Mouse (Mus musculus): ENCODE measurements around the gene Ppm1h. TPM values are rescaled to one million over a fixed set of nuclear protein-coding genes. Genes with fewer than 3 reads are reported as not detected.

Ppm1h gene
- polyA plus RNA-seq, 1 experiment from 2014 or later, result 3.6 TPM

- Histone ChIP-seq H3K27me3 (ENCODE audit: control insufficient read depth, insufficient read depth, low read length) (no peaks in the 10 kb centered on the region), H3K9ac (ENCODE audit: low read length) (no peak overlapping the region), H3K36me3 (ENCODE audit: control insufficient read depth, insufficient read depth, low read length) (no peaks in the 10 kb centered on the region), H3K9me3 (ENCODE audit: control insufficient read depth, low read length) (peaks cover 3% of the 10 kb centered on the region; the same call in 1 of the 2 replicates), H3K4me2 (ENCODE audit: low read depth, low read length, severe bottlenecking) (no peak overlapping the region), H3K4me1 (replicated peaks; ENCODE audit: control insufficient read depth, insufficient read depth, low read length) (peaks cover 3% of the 10 kb centered on the region; the same call in 1 of the 2 replicates), H3K27ac (ENCODE audit: low read depth, low read length) (no peak overlapping the region), H3K4me3 (ENCODE audit: low read depth, low read length) (no peak overlapping the region)
- no peak for DNase-seq (ENCODE audit: low spot score)
- WGBS, result 62% methylated on average over 2 of the region's 2 CpGs
- no peak for ATAC-seq (replicated peaks; ENCODE audit: low FRiP score)
These were observed 127.3 kb downstream of the Ppm1h start for GRCm38 (mm10) chr10:122805866-122806265.

- Histone ChIP-seq H3K27me3 (ENCODE audit: control insufficient read depth, insufficient read depth, low read length) (no peaks in the 10 kb centered on the region), H3K36me3 (ENCODE audit: control insufficient read depth, insufficient read depth, low read length) (no peaks in the 10 kb centered on the region), H3K9me3 (ENCODE audit: control insufficient read depth, low read length) (peaks cover 3% of the 10 kb centered on the region; the same call in 1 of the 2 replicates), H3K4me3 (ENCODE audit: low read depth, low read length) (no peak overlapping the region), H3K4me2 (ENCODE audit: low read depth, low read length, severe bottlenecking) (no peak overlapping the region), H3K9ac (ENCODE audit: low read length) (peak overlapping the region; percentile 3; the same call in 1 of the 2 replicates), H3K27ac (ENCODE audit: low read depth, low read length) (no peak overlapping the region), H3K4me1 (replicated peaks; ENCODE audit: control insufficient read depth, insufficient read depth, low read length) (peaks cover 3% of the 10 kb centered on the region; the same call in 1 of the 2 replicates)
- DNase-seq (ENCODE audit: low spot score) (peak; percentile 85), ATAC-seq (replicated peaks; ENCODE audit: low FRiP score) (peak; percentile 58)
- WGBS, result 39% methylated on average over 9 of the region's 9 CpGs
These were observed 128.9 kb downstream of the Ppm1h start for GRCm38 (mm10) chr10:122807127-122808105.

GRCm38 (mm10) chr10:122808186-122808585 is 129.6 kb downstream of the Ppm1h start:
- Histone ChIP-seq H3K27ac (ENCODE audit: low read depth, low read length) (no peak overlapping the region), H3K4me2 (ENCODE audit: low read depth, low read length, severe bottlenecking) (no peak overlapping the region), H3K36me3 (ENCODE audit: control insufficient read depth, insufficient read depth, low read length) (no peaks in the 10 kb centered on the region), H3K4me1 (replicated peaks; ENCODE audit: control insufficient read depth, insufficient read depth, low read length) (peaks cover 3% of the 10 kb centered on the region; the same call in 1 of the 2 replicates), H3K4me3 (ENCODE audit: low read depth, low read length) (no peak overlapping the region), H3K27me3 (ENCODE audit: control insufficient read depth, insufficient read depth, low read length) (no peaks in the 10 kb centered on the region), H3K9me3 (ENCODE audit: control insufficient read depth, low read length) (peaks cover 3% of the 10 kb centered on the region; the same call in 1 of the 2 replicates), H3K9ac (ENCODE audit: low read length) (no peak overlapping the region)
- ATAC-seq (replicated peaks; ENCODE audit: low FRiP score) (no peak), DNase-seq (ENCODE audit: low spot score) (no peak)
- 91% methylated on average over 4 of the region's 4 CpGs for WGBS

GRCm38 (mm10) chr10:122809851-122810250 is 131.3 kb downstream of the Ppm1h start:
- ATAC-seq (replicated peaks; ENCODE audit: low FRiP score) (no peak), DNase-seq (ENCODE audit: low spot score) (no peak)
- no peak overlapping the region for H3K27ac ChIP-seq (ENCODE audit: low read depth, low read length)
- no peak overlapping the region for H3K4me3 ChIP-seq (ENCODE audit: low read depth, low read length)
- no peaks in the 10 kb centered on the region; the same call in 1 of the 2 replicates for H3K9me3 ChIP-seq (ENCODE audit: control insufficient read depth, low read length)
- no peak overlapping the region for H3K9ac ChIP-seq (ENCODE audit: low read length)
- H3K36me3 ChIP-seq (ENCODE audit: control insufficient read depth, insufficient read depth, low read length), result no peaks in the 10 kb centered on the region
- 56% methylated on average over 8 of the region's 8 CpGs for WGBS
- peaks cover 3% of the 10 kb centered on the region; the same call in 1 of the 2 replicates for H3K4me1 ChIP-seq (replicated peaks; ENCODE audit: control insufficient read depth, insufficient read depth, low read length)
- no peak overlapping the region for H3K4me2 ChIP-seq (ENCODE audit: low read depth, low read length, severe bottlenecking)
- H3K27me3 ChIP-seq (ENCODE audit: control insufficient read depth, insufficient read depth, low read length), result no peaks in the 10 kb centered on the region

- H3K4me2 ChIP-seq (ENCODE audit: low read depth, low read length, severe bottlenecking), result no peak overlapping the region
- H3K4me1 ChIP-seq (replicated peaks; ENCODE audit: control insufficient read depth, insufficient read depth, low read length), result peaks cover 3% of the 10 kb centered on the region; the same call in 1 of the 2 replicates
- no peaks in the 10 kb centered on the region for H3K27me3 ChIP-seq (ENCODE audit: control insufficient read depth, insufficient read depth, low read length)
- DNase-seq (ENCODE audit: low spot score) (peak; percentile 49), ATAC-seq (replicated peaks; ENCODE audit: low FRiP score) (peak; percentile 60)
- H3K9me3 ChIP-seq (ENCODE audit: control insufficient read depth, low read length), result no peaks in the 10 kb centered on the region
- 69% methylated on average over 14 of the region's 14 CpGs for WGBS
- H3K9ac ChIP-seq (ENCODE audit: low read length), result no peak overlapping the region
- H3K36me3 ChIP-seq (ENCODE audit: control insufficient read depth, insufficient read depth, low read length), result no peaks in the 10 kb centered on the region
- no peak overlapping the region for H3K27ac ChIP-seq (ENCODE audit: low read depth, low read length)
- H3K4me3 ChIP-seq (ENCODE audit: low read depth, low read length), result no peak overlapping the region
These were observed 136.5 kb downstream of the Ppm1h start for GRCm38 (mm10) chr10:122815094-122815493.

- 92% methylated on average over 8 of the region's 8 CpGs for WGBS
- ATAC-seq (replicated peaks; ENCODE audit: low FRiP score), result no peak
- DNase-seq (ENCODE audit: low spot score), result no peak
These were observed 139.2 kb downstream of the Ppm1h start for GRCm38 (mm10) chr10:122817741-122818140.

GRCm38 (mm10) chr10:122819808-122820207 is 141.2 kb downstream of the Ppm1h start:
- H3K36me3 ChIP-seq (ENCODE audit: control insufficient read depth, insufficient read depth, low read length), result no peaks in the 10 kb centered on the region
- WGBS, result 92% methylated on average over 6 of the region's 6 CpGs
- no peak for DNase-seq (ENCODE audit: low spot score)

More at GRCm38 (mm10) chr10:122817741-122818140, 139.2 kb downstream of the Ppm1h start:
- Histone ChIP-seq H3K27me3 (ENCODE audit: control insufficient read depth, insufficient read depth, low read length) (no peaks in the 10 kb centered on the region), H3K4me3 (ENCODE audit: low read depth, low read length) (no peak overlapping the region), H3K4me2 (ENCODE audit: low read depth, low read length, severe bottlenecking) (no peak overlapping the region), H3K9ac (ENCODE audit: low read length) (no peak overlapping the region), H3K27ac (ENCODE audit: low read depth, low read length) (no peak overlapping the region), H3K4me1 (replicated peaks; ENCODE audit: control insufficient read depth, insufficient read depth, low read length) (peaks cover 3% of the 10 kb centered on the region; the same call in 1 of the 2 replicates), H3K36me3 (ENCODE audit: control insufficient read depth, insufficient read depth, low read length) (no peaks in the 10 kb centered on the region), H3K9me3 (ENCODE audit: control insufficient read depth, low read length) (no peaks in the 10 kb centered on the region)

DNA sequence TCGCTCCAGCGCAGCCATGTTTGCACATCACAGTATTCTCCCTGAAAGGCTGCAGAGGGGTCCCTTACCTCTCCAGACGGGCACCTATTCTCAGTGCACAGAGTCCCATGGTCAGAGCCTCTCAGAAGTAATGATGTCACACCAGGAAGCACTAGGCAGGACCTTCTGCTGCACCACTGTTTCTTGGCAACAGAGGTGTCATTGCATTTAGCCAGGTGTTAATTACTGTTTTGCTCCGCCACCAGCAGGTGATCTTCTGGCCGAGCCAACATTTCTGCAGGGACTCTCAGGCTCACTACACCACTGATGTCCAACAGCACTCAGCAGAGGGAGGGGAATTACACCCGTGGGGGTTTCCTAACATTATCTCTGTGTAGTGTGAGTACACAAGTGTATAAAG is 143.0 kb downstream of the Ppm1h start:
- no peaks in the 10 kb centered on the region for H3K27me3 ChIP-seq (ENCODE audit: control insufficient read depth, insufficient read depth, low read length)
- H3K4me3 ChIP-seq (ENCODE audit: low read depth, low read length), result no peak overlapping the region
- no peaks in the 10 kb centered on the region for H3K36me3 ChIP-seq (ENCODE audit: control insufficient read depth, insufficient read depth, low read length)
- ATAC-seq (replicated peaks; ENCODE audit: low FRiP score), result no peak
- no peak for DNase-seq (ENCODE audit: low spot score)
- H3K9ac ChIP-seq (ENCODE audit: low read length), result no peak overlapping the region
- H3K4me1 ChIP-seq (replicated peaks; ENCODE audit: control insufficient read depth, insufficient read depth, low read length), result no peaks in the 10 kb centered on the region
- H3K9me3 ChIP-seq (ENCODE audit: control insufficient read depth, low read length), result no peaks in the 10 kb centered on the region
- H3K27ac ChIP-seq (ENCODE audit: low read depth, low read length), result no peak overlapping the region
- WGBS, result 83% methylated on average over 6 of the region's 6 CpGs
- no peak overlapping the region for H3K4me2 ChIP-seq (ENCODE audit: low read depth, low read length, severe bottlenecking)

More at GRCm38 (mm10) chr10:122819808-122820207, 141.2 kb downstream of the Ppm1h start:
- H3K9ac ChIP-seq (ENCODE audit: low read length), result no peak overlapping the region
- H3K4me3 ChIP-seq (ENCODE audit: low read depth, low read length), result no peak overlapping the region
- H3K4me1 ChIP-seq (replicated peaks; ENCODE audit: control insufficient read depth, insufficient read depth, low read length), result peaks cover 3% of the 10 kb centered on the region; the same call in 1 of the 2 replicates
- H3K27ac ChIP-seq (ENCODE audit: low read depth, low read length), result no peak overlapping the region
- H3K4me2 ChIP-seq (ENCODE audit: low read depth, low read length, severe bottlenecking), result no peak overlapping the region
- no peaks in the 10 kb centered on the region for H3K9me3 ChIP-seq (ENCODE audit: control insufficient read depth, low read length)
- no peak for ATAC-seq (replicated peaks; ENCODE audit: low FRiP score)
- H3K27me3 ChIP-seq (ENCODE audit: control insufficient read depth, insufficient read depth, low read length), result no peaks in the 10 kb centered on the region

Measured in forebrain, embryonic 11.5 days (tissue).